Mouse (Mus musculus): Measurements from ENCODE around the gene Rnf185.
A peak's percentile ranks its signal among the peaks of the same experiment; 100 is the strongest.

GRCm38 (mm10) chr11:3386941-3387368 is 65.2 kb downstream of the Rnf185 start:
- TF ChIP-seq CTCF (conservative IDR thresholded peaks at IDR 0.05; ENCODE audit: low read length) (peak; percentile 97), NANOG (IDR thresholded peaks at IDR 0.05; ENCODE audit: borderline replicate concordance, low read length) (no peak), POU5F1 (IDR thresholded peaks at IDR 0.05; ENCODE audit: borderline replicate concordance, low read length) (no peak)

Data from E14TG2a.4 (cell line).